Mouse (Mus musculus): Measurements from ENCODE around the gene Ly6g5b.
A peak's percentile ranks its signal among the peaks of the same experiment; 100 is the strongest.

Gene Ly6g5b

DNA sequence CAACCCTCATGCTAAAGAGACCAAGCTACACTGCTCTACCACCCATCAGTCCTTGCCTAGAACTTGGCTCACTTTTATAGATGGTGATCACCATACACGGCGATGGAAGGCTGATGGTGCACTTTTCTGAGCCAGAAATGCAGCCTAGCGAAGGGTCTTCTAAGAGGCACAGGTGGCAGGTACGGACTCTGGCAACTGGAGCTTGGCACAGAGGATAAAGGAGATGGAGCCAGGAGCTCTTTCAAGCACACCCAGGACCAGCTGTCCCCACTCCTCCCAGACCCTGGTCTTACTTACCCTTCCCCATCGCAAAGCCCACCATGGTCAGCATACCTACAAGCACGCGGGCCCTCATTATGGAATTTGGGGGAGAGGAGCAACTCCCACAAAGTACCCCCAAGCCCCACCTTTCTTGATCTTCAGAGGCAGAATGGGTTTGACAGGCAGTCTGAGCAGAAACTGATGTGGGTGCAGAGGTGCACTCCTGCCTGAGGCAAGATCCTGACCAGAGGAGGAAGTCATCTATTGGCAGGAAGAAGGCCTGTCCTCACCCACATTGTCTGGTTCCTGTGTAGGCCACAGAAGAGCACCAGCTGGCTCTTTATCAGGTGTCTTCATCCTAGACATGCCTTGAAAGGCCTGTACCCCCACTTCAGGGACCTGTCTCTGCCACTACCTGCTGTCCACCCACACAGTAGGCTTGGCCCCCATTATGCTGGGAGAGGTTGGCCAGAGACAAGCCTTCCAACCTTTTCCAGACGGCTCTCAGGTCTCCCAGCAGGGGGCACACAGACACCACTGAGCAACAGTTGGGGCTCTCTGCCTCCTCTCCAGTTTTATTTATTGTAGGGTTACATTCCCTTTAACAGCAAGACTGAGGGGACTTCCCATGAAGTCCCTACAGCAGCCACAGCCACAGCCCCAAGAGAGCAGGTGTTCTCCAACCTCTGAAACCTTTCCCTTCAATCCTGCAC is at the start of gene Ly6g5b:
Ly6g5b (minus strand) TSS at position 383 of the 974 bp plus-strand sequence.
- peak in 1 of 2 experiments; percentile 33 for DNase-seq

DNA sequence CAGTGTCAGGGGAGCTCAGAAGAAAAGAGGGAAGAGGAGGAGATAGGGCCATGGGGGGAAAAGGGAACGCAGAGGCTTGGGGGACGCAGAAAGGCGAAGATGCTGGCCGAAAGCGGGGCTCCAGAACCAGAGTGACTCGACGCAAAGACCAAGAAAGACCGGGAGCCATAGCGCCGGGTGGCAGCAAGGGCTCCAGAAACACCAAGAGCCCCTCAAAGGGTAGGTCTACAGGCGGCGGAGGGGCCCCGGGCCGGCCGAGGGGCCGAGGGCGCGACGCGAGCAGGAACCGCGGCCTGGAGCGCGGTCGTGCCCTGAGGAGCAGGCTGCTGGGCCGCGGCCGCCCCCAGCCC is 49.0 kb upstream of the Ly6g5b start:
- peak; percentile 36 to 45 for DNase-seq

DNA sequence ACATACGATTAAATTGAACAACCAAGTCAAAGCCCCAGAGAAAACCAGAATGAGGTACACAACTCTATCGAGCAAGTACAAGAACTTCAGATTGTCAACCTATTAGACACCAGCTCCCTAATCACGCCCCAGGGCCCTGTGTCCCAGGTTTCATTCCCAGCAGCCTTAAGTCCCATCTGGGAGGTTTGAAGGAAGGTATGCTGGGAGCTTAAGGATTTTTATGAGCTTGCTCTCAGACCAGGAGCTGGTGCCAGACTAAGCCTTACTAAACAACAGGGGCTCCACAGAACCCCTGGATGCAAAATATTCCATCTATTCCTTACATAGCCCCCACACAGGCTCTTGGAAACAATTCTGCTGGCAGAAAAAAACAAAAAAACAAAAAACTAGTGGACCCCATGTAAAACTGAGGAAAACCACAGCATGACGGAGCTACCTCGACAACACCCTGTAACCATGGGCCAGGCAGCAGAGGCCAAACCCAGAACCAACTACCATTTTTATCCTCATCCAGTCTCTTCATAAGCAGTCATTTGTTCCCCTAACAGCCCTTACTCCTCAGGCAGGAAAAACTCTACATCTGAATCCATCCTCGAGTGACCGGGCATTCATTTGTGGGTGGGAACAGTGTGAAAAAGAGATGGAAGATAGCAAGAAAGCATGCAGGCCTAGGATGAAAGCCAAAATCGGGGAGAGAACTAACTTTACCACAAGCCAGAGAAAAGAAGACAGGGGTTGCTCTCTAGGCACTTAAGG is 48.3 kb upstream of the Ly6g5b start:
- no peak for DNase-seq

DNA sequence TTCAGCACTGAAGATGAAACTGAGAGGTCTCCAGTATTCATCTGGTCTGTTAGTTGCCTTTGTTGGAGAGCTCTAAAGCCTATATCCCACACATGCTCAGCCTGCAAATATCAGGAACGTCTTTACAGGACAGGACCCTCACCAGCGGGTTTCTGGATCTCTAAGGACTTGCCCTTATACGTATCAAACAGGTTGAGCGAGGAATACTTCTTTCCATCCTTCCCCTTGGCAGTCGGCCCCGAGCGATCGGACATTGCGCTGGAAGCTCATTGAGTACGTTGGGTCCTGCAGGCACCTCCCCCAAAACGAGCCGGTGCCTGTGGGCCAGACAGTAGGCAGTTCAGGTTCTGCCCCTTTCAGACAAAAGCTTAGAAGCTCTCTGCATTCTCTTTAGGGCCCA is 47.5 kb upstream of the Ly6g5b start:
- no peak for DNase-seq

DNA sequence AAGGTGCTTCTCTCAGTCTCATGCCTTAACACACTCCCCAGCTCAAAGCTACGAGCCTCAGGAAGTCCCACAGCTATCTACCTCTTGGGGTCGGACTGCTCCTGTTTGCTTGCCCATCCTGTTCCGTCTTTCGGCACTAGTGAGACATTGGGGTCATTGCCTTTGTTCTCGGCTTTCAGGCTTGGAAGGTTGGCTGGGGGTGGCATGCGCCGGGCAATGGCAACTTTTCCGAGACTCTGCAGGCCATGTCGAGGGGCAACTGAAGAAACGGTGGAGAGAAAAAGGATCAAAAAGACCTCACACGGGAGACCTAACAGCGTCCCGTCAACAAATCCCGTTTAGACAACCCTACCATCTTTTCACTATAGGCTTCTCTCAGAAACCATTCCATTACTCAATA is 46.9 kb upstream of the Ly6g5b start:
- DNase-seq, result no peak

DNA sequence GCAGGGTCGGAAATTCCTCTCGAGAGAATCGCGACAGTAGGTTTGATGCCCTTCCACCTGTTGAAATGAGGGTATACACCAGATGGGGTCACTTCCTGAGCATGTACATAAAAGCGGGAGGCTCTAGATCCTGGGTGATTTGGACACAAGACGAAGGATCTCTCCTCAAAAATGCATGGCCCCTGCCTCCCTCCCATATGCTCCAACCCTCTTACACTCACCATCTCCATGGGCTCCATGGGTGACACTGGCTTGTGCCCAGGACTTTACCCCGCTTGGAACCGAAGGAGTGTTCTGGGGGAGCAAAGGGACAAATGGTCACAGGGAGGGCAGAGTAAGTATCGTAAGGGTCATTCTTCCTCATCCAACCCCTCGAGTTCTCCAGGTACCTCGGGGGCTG is 46.2 kb upstream of the Ly6g5b start:
- no peak for DNase-seq

DNA sequence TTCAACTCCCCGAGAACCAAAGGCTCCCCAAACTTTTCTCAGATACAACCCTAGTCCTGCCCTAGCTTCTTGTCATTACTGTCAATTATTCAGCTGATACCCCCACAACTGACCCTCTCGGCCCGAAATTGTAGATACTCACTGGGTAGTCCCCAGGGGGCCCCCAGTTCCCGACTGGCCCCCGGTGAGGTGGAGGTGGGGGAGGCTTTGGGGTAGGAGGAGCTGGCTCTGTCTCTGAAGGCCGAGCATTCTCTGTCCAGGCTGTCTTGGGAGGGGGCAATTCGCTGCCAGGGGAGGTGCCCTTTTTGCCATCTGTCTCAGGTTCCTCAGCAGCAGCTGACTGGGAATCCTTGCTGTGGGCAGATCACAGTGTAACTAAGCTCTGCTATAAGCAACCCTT is 44.4 kb upstream of the Ly6g5b start:
- no peak for DNase-seq

DNA sequence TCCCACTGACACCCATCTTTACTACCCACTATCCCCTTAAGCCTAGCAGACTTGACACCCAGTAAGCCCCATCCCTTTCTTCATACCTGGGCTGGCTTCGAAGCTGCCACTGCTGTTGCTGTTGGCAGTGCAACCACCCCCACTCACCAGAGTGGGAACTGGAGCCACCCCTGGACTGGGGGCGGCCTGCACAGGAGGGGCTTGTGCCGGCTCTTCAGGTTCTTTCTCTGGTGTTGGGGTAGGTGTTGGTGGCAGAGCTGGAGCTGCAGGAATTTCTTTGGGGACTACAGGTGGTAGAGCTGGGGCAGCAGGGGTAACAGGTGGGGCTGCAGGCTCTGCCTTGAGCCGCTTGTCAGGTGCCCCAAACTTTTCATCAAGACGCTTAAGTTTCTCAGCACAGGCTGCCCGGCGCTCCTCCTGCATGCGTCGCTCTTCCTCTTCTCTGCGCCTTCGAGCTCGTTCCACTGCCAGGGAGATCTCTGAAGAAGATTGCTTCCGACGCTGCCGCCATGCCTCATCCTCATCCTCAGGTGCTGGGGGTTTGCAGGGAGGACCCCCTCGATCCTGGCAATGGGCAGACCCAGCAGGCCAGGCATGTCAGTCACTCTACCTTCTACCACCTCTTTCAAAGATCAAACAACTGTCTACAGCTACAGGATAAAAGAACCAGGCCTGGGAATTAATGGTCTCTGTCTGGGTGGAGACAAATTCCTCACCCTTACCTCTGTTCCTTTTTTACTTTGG is 43.8 kb upstream of the Ly6g5b start:
- no peak for DNase-seq

DNA sequence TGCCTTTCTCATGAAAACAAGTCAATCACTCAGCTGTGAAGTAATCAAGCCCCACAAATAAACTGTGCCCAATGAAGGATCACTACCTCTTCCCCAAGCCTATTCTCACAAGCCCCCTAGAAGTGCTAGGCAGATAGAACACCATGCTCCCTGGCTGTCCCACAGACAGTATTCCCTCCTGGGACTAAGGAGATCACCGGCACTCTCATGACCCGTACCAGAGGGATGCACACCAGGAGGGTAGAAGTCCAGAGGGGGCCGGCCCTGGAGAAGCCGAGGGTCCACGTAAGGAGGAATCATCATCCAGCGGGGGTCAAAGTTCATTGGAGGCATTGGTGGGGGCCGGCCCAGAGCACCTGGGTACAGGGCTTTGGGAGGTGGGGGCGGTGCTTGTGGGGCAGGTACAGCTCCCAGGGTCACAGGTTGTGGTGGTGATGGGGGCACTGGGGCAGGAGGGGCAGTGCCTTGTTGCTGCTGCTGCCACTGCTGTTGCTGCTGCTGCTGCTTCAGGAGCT is 42.5 kb upstream of the Ly6g5b start:
- no peak for DNase-seq

DNA sequence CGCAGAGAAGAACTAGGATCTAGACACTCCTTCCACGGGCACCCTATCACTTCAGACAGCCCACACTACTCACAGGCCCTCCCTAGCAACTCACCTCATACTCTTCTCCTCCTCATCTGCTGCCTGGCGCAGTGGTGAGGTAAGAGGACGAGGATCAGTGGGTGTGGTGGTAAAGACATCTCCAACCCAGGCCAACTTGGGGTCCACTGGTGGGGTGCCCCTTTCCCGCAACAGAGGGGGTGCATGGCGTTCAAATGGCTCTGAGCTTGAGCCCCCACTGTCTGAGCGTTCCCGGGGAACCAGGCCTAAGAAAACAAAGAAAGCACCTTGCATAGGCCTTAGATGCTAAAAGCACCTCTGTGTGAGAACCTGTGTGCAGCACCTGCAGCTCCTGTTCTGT is 42.0 kb upstream of the Ly6g5b start:
- no peak for DNase-seq

DNA sequence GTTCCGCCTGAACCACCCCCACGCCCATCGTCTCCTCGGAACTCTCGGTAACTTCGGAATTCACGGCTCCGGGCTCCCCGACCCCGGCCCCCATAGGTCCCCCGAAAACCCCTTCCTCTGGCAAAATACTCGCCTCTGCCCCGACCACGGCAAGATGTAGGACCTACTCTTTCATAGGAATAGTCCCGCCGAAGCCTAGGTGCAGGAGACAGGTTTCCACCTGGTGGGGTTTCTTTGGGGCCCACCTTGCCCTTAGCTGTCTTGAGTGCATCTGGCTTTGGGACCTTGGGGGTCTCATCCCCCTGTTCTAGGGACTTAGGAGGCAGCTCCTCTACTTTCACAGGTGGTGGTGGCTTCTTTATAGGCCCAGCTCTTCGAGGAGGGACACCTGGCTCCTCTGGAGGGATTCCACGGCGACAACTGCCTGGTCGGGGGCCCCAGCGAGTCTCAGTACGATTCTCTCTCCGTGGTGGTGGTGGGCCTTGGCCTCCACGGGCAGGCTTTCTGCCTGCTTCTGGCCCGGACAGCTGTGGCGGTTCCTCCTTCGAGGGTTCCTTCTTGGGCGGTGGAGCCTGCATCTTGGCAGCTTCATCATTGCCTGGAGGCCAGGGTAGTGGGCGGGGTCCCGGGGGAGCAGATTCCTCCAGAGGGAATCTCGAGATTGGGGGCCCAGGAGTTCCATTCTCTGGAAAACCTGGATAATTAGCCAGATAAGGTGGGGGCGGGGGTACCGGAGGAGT is 41.4 kb upstream of the Ly6g5b start:
- DNase-seq, result no peak

DNA sequence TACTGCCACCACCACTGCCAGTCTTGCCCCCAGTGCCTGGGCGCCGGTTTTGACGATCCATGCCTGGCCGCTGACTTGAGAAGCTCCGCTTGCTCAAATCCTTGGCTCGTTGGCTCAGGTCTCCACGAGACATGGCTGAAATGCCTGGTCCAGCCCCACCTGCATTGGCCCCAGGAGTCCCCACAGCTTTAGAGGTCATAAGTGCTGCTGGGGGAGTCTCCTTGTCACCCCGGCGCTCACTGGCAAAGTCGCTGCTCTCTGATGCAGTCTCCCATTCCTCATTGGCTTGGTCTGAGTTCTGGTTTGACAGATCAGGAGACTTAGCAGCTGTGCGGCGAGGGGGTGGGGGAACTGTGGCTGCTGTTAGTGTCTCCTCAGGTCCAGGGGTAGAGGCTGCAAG is 40.2 kb upstream of the Ly6g5b start:
- no peak for DNase-seq

DNA sequence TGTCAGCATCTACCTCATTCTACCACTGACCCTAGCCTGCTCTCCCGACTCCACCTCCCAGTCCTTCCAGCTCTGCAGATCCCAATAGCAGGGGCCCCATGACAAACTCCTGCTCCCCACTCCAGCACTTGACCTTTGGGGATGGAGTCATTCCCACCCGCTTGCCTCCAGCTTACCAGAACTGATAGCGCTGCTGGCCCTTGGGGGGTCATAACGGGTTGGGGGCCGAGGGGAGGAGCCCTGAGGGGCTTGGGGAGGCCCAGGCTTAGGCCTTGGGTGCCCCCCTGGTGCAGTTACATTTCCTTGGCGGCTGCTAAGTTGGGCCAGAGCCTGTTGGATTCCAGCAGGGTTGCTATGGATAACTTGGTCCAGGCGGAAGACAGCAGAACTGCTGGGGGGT is 39.4 kb upstream of the Ly6g5b start:
- no peak for DNase-seq

DNA sequence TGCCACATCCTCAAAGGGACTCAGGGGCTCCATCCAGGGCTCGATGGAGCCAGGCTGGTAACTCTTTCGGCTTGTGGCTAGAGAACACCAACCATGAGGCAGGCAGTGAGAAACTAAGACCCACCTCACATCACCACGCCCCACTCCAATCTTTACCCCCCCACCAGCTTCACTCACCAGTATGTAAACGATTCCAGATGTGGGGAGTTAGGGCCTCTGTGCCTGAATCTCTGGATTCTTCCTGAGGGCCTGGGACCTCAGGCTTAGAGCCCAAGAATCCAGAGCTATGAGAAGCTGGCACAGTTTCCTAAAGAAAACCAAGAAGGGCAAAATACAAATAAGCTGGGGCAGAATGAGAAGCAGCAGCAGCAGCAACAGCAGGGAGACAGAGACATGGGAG is 38.7 kb upstream of the Ly6g5b start:
- no peak for DNase-seq

DNA sequence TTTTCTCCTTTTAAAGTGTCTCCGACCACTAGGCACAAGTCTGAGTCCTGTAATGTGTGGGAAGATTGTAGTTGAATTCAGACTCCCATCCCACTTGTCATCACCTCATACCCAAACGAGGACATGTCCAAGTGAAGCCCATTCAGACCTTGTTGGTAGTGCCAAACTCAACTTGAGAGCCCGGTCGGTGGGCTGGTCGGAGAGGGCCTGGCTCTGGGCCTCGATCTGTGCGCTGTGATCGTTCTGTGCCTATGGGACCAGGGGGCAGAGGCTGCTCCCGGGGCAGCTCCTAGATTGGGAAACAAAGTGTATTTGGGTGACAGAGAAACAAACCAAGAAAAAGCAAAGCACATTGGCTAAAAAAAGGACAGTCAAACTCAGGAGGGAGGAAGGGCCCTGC is 37.8 kb upstream of the Ly6g5b start:
- DNase-seq, result no peak

DNA sequence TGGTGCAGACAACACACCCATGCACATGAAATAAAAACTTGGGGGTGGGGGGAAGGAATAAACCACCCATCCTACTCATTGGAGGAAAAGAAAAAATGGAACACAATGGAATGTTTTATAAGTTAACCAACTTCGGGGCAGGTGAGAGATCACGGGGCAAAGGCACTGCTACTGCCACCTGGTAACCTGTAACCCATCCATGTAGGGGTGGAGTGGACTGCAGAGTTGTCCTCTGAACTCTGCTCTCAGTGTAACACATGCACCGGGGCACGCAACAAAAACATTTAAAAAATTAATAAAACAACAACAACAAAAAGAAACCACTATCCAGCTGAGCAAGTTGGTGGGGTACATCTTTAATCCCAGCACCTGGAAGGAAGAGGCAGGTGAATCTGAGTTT is 36.9 kb upstream of the Ly6g5b start:
- DNase-seq, result no peak

DNA sequence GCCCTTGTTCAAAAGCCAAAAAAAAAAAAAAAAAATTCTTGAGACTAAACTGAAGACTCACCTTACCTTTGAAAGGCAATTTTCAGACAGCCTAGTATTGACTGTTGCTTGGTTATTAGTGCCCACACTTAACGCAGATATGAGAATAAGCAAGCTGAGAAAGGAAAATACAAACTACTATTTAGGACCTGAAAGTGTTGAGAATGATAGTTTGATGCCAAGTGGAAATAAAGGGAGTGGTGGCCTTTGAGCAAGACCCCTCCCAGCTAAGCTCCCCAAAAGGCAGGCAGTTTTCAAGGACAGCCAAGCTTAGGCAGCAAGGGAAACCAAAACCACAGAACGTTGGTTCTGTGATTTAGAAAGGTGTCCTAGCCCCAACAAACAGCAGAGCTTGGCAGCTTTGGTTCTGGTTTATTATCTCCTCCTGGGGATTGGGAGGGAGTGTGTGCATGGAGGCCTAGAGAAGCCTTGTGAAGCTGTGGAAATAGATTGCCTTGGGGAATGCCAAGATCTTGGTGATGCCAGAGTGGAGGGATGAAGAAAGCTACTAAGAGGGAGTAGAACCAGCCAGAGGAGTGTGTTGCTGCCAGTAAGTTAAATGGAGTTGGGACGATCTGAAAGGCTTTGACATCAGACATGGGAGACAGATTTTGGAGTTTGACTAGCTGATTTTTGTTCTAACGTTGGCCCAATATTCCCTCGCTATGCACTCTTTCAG is 32.9 kb upstream of the Ly6g5b start:
- DNase-seq, result no peak

DNA sequence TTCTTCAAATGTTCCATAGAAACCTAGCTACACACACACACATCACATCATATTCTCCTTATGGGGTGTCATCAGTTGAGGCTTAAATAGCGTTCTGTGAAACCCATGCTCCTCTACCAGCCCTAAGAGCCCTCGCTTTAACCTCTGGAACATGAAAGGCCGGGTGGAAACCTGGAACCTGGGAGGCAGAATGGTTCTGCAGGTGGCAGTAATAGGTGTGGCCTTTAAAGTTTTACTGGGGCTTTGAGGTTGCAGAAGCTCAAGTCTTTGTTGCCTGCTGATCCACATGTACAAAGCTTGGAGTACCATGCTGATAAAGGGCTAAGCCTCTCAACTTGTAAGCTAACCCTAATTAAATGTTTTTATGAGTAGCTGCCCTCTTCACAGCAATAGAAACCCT is 32.1 kb upstream of the Ly6g5b start:
- DNase-seq, result no peak

DNA sequence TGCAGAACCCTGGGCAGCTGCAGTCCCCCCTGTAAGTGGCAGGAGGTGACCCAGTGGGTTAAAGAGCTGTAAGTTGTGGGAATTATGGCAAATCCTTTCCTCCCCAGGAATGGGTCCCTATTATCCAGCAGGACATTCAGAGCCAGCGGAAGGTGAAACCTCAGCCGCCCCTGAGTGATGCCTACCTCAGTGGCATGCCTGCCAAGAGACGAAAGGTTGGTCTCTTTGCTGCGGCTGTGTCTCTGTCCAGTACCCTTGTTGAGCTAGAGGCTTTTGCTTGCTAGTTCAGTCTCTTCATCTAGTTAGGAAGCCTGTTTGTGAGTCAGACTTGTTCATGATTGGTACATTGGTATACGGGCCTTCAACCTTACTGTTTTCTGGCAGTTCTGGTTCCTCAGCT is 30.9 kb upstream of the Ly6g5b start:
- DNase-seq, result no peak

DNA sequence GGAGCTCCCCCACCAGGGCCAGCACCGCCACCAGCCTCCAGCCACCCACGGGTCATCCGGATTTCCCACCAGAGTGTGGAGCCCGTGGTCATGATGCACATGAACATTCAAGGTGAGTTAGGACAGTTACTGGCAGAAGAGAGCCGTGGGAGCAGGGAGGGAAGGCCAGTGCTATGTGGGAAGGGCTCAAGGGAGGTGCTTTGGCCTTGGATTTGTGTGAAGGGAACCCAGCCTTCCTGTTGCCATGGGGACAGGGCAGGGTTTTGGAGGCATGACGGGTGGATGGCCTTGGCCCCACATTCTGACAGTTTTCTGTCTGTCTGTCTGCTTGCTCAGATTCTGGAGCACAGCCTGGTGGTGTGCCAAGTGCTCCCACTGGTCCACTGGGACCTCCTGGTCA is 26.7 kb upstream of the Ly6g5b start:
- DNase-seq, result no peak

DNA sequence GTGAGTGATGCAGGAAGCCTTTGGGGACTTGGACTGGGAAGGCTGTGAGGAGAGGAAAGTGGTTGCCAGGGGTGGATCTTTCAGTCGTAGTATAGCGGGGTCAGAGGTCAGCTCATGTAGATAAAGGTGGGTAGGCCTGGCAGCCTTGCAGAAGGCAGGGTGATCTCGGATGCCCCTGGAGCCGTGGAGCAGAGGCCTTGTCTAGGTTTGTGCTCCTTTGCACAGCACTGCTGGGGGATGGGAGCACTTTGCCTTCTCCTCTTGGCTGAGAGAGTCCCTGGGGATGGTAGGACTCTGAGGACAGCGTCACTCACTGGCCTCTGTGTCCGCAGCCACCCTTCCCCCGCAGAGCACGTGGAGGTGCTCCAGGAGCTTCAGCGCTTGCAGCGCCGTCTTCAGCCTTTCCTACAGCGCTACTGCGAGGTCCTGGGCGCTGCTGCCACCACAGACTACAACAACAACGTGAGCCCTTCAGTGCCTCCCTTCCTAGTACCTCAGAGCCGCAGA is 25.3 kb upstream of the Ly6g5b start:
- no peak for DNase-seq

DNA sequence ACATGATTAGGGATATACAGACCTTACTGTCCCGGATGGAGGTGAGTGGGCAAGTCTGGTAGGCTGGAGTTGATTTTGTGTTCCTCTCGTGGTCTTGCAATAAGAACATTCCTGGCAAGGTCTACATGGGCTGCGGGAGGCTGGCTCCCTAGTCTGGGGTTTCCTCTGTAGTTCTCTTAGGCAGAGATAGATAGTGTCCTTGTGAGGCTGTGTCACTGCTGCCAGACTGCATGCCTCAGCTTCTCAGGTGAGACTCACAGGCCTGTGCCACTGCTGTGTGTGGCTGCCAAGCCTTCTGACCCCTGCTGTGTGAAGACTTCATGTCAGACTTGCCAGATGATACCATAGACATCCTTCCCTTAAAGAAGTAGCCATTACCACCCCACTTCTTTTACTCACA is 24.0 kb upstream of the Ly6g5b start:
- DNase-seq, result no peak

Measured in thymus, adult 18-20 months (tissue).